Mouse (Mus musculus): ENCODE results near the gene Stom. TPM values are rescaled to one million over a fixed set of nuclear protein-coding genes. Genes with fewer than 3 reads are reported as not detected.

Gene Stom
- total RNA-seq, 2 experiments from 2014 or later = 64.4 to 68.1 TPM

DNA sequence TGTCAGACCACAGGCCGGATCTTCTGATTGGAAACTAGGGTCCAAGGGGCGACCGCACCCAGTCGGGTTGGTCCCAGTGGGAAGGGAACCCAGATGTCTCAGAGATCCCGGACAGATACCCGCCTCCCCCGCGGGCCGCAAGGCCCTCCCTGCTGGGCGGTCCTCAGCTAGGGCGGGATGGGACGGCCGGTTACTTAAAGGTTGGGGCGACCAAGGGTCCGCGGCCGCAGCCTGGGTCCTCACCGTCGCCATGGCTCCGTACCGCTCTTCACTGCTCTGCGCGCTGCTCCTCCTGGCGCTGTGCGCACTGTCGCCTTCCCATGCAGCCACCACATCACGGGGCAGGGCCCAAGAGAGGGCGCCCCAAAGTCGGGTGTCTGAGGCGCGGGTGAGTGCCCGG lies 54.6 kb downstream of the Stom start:
- peak; percentile 81 for DNase-seq (ENCODE audit: low spot score)
- intact Hi-C loops (cut with DNase I) = no loop called here

DNA sequence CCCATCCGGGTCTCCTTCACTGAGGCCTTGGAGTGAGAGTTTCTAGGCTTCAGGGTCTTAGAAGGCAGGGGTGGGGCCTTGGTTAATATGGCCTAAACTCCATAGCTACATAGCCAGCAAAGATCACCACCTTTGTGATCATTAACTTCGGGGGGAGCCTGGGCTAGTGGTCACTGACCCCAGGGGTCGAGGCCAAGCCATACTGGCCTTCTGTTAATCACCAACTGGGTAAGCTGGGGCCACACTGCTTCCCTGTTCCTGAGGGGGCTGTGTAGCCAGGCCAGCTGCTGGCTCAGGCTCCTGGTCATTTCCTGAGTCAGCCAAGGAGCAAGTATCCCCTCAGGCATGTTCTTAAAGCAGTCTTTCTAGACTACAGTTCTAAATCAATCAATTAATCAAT lies 56.8 kb downstream of the Stom start:
- DNase-seq (ENCODE audit: low spot score) = no peak
- intact Hi-C loops (cut with DNase I) = no loop called here

DNA sequence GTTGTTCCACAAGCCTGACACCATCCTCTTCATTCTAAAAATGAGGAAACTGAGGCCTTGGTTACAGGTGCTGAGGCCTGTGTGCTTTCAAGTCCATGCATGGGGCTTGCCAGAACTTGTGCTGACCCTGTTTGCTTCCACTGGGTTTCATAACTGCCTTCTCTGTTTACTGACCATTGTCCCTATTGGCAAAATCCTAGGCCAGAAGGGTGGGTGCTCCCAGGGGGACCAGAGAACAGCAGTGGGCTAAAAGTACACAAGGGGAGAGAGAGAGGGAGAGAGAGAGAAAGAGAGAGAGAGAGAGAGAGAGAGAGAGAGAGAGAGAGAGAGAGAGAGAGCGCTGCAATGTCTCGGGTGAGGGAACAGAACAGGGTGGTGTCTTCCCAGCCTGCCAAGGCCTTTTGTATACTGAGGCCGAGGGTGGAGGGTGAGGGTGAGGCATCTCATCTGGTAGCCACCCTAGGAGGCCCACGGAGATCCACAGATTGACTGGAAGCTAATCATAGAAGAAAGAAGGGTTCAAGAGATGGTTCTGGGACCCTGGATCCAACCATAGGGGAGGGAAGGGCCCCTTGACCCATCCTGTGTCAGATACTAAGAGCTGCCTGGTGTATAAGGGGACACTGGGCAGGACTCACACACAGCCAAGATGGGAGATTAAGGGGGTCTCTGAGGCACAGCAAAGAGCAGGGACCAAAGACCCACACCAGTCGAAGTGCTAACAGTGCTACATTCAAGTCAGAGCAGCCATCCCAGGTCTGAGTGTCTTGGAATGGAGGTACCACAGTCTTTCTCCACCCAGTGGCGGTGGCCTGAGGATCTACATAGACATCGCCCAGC lies 58.2 kb downstream of the Stom start:
- DNase-seq (ENCODE audit: low spot score) = peak; percentile 65
- intact Hi-C loops (cut with DNase I) = no loop called here

DNA sequence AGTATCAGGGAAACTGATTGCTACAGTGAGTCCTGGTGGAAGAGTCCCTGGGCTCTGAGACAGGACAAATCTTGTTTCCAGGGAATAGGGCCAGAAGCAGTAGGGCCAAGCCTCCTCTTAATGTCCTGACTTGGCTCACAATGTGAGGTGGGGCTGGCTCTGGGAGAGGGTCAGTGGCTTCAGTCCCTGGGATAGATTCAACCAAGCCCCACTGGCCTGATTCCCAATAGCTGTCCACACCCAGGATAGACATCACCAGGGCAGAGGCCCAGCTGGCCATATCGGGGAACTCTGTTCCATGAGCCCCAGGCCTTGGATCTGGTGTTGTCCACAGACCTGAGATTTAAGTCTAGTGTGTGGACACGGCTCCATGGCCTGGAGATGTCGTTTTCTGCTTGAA lies 59.1 kb downstream of the Stom start:
- intact Hi-C loops (cut with DNase I) = no loop called here
- DNase-seq (ENCODE audit: low spot score) = peak; percentile 87

DNA sequence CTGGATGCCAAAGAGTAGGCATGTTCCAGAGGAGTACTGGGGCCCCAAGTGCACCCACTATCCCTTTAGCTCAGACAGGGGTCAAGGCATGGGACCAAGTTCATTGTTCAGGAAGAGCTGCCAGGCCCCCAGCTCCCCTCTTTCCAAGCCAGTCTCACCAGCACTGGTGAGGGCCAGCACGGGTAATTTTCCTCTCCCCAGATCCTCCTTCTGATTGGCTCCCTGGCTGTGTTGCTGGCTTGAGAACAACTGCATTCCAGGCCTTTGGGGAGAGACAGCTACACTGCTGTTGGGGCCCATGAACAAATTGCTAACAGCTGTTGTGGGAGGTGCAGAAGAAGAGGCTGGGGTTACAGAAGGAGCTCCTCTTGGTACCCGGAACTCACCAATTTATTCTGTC lies 63.2 kb downstream of the Stom start:
- intact Hi-C loops (cut with DNase I) = no loop called here
- peak; percentile 76 for DNase-seq (ENCODE audit: low spot score)

DNA sequence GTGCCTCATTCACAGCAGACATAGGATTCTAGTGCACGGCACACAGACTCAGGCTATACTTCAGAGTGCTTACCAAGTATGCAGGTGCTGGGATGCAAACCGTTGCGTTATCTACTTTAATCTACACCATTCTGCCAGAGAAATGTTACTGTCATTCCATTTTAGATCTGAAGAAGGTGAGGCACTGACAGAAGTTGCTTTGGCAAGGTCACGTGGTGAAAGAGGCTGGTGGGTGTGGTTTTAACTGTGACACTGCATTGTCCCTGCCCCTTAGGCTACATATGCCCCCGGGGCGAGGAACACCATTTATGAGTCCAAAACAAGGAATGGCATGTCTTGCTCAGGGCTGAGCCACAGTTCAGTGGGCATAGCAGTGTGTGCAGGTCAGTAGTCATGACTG lies 63.9 kb downstream of the Stom start:
- intact Hi-C loops (cut with DNase I) = no loop called here
- no peak for DNase-seq (ENCODE audit: low spot score)

DNA sequence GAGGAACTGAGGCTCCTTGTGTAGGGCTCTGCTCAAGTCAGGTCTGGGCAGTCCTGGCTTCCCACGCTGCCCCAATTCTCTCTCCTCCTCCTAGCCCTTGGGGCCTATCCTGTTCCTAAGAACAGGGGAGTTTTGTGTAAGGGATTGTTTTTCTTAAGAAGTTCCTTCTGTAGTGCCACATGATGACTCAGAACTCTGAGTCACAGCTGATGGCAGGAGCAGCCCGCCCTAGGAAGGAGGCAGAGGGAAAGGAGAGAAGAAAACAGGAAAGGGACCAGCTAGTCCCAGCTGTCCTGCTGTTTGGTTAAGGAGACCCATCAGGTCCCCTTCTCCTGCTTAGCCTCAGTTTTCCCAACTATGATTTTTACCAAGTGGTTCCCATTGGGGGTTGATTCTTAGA lies 65.0 kb downstream of the Stom start:
- intact Hi-C loops (cut with DNase I) = no loop called here
- peak; percentile 62 for DNase-seq (ENCODE audit: low spot score)

DNA sequence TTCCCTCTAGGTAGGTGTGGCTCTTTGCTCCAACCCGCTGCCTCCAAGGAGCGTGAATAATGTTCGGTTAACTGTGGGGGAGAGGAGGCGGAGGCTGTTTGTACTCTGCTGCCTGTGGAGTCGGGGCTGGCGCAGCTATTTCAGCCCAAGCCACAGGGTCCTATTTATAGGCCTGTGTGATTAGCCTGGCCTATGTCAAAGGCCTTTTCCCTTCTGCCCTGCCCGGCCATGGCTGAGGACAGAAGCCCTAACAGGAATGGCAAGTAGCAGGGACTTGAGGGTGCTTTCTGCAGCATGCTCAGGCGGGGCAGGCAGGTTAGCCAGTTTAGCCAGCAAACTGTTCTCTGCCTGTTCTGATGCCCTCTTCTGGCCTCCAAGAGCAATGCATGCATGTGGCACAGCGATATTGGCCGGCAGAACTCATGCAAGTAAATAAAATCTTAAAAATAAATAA lies 66.2 kb downstream of the Stom start:
- intact Hi-C loops (cut with DNase I) = loop anchor here (1.0 kb wide), 1 partner anchor 56 kb away; no protein-coding TSS in a partner anchor
- DNase-seq (ENCODE audit: low spot score) = no peak

DNA sequence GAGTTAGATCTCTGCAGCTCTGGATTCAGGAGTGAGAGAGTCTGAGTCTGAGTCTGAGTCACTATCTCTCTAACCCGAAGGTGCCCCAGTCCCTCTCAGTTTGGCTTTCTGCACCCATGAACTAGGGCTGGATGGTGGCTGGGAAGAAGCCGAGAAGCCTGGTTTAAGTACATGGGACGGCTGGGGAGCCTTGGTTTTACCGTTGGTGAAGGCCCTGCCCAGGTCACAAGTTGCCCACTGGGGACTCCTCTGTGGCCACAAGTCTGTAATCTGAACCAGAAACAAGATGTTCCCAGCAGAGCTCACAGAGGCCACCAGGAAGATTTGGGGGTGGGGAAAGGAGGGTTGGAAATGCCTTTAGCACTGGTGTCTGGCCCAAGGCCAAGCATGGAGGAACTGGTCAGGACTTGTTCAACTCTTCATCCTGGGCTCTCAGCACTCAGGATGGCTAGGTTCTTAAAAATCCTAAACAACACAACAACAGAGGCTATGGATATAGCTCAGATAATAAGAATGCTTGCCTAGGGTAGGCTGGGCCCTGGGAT lies 67.0 kb downstream of the Stom start:
- intact Hi-C loops (cut with DNase I) = loop anchor here (1.0 kb wide), 1 partner anchor 55 kb away; no protein-coding TSS in a partner anchor
- DNase-seq (ENCODE audit: low spot score) = no peak

DNA sequence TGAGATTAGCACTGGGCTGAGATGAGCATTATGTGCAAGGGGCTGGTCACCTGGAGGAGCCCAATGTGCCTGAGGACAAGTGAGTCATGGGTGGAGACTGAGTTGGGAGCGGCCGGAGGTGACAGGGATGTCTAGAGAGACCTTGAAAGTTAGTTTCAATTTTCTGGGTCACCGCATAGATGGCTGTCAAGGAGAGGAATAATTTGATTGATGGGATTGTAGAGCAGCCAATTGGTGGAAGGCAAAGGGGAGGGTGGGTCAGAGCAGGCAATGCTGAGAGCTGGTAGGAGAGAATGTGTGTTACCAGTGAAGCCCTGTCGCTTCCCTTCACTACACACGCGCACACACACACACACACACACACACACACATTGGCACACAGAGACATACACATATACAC lies 67.6 kb downstream of the Stom start:
- DNase-seq (ENCODE audit: low spot score) = no peak
- intact Hi-C loops (cut with DNase I) = no loop called here

DNA sequence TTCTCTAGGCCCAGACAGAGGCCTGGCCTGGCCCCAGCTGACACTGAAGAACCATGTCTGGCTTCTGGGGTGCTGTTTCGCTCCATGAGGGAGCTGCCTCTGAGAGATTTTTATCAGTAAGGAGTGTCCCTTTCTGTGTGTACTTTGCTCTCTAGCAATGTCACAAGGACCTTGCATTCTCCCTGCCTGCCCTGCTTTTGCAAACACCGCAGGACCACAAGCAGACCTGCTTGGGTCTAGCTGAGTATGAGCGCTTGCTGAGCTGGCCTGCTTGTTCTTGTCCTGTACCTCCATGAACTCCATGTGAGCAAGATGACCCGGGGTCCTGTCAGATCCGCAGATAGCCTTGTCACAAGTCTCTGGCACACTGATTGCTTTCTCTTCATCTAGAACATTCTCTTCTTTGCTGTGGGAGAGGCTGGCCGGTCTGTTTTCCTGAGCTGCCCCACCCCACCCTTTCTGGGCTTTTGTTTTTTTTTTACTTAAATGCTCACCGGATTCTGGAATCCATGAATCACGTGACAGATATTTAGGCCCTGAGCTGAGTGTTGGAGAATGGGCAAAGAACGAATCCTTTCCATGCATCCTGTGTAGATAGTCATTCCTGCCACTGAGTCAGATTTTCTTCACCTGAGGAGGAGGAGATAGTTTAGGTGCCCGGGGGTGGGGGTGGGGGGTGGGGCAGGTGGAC lies 68.8 kb downstream of the Stom start:
- intact Hi-C loops (cut with DNase I) = no loop called here
- no peak for DNase-seq (ENCODE audit: low spot score)

DNA sequence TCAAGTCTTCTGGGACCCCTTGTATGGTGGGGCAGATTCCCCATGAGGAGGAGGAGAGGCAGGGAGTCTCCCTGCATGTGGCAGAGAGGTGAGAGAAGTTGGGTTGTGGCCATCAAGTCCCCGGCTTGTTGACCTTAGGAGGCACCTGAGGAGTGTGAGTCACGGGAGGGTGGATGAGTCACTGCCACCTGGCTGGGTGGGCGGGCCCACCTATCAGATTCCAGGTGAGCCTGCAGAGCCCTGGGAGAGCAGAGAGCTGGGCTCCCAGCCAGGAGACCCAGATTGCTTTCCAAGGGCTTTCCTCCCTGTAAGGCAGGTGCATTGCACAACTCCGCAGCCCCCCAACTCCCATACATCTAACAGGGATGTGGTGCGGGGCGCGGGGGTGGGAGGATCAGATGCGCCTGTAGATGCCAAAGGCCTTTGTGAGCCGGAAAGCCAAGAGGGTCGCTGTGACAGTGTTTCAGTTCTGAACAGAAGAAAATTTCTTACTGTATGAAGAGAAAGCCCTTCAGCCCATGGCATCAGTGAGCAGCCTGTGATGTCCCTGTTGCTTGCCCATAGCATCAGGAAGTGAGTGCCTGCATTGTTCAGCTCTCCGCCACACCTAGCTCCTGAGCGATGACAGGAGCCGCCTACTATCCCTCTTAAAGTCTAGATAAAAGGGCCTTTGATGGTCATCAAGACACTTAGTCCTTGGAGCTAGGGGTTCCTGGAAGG lies 69.5 kb downstream of the Stom start:
- DNase-seq (ENCODE audit: low spot score) = no peak
- intact Hi-C loops (cut with DNase I) = no loop called here

DNA sequence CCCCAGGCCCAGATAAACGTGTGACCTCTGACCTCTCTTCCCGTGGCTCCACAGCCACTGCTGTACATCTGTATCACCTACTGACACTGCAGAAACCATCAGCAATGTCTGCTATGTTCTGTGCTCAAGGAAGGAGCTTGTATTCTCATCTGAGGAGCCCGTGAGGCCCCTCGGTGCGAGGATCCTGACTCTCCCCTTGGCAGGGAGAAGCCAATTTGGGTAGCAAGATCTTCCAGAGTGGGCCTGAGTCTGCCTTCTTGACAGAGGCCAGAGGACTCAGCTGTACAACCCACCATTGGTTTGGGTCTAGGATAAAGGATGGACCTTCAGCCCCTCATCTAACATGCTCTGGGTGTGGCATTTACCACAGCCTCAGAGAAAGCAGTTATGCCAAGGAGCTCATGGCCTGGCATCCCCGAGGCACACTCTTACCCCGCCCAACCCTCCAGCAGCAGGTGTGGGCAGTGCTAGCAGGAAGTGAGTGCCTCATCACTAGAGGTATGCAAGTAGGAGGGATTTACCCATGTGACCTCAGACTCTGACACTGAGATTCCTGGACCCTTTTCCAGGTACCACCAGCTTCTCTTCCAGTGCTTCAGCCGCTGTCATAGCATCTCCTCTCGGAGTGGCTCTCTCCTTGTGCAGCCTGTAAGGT lies 70.4 kb downstream of the Stom start:
- DNase-seq (ENCODE audit: low spot score) = no peak
- intact Hi-C loops (cut with DNase I) = no loop called here

DNA sequence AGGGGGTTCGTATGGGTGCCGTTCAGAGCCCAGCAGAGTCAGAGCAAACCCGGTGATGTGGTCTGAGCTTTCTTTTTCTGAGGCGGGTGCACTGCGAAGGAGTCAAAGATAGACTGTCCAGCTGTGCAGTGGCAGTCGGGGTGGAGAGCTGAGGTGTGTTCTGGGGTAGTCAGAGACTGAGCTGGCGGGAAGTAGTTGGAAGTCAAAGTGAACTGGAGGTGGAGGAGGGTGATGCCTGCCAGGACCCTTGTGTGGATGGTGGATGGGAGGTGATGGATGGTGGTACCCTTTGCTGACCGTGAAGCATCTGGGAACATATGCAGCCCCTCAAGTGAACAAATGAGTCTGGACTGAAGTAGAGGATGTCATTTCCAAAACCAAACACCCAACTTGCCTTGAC lies 71.0 kb downstream of the Stom start:
- intact Hi-C loops (cut with DNase I) = loop anchor here (2.0 kb wide), 1 partner anchor 25 kb away; no protein-coding TSS in a partner anchor
- no peak for DNase-seq (ENCODE audit: low spot score)

DNA sequence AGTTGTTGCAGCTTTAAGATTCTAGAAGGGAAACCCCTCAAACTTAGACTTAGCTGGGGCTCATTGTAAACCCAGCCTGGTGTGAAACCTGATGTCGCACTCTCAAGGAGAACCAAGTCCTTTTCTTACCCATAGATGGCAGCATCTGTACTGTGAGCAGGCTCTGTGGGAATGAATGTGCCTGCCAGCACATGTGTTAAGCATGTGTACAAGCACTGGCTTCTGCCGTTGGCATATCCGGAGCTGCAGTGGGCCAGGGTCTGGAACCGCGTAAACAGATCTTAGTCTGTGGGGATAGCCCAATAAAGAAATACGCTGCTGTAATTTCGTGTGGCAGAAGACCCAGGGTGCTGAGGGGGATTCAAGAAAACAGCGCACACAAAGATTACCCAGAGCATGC lies 71.5 kb downstream of the Stom start:
- no peak for DNase-seq (ENCODE audit: low spot score)
- intact Hi-C loops (cut with DNase I) = loop anchor here (2.0 kb wide), 1 partner anchor 26 kb away; no protein-coding TSS in a partner anchor

DNA sequence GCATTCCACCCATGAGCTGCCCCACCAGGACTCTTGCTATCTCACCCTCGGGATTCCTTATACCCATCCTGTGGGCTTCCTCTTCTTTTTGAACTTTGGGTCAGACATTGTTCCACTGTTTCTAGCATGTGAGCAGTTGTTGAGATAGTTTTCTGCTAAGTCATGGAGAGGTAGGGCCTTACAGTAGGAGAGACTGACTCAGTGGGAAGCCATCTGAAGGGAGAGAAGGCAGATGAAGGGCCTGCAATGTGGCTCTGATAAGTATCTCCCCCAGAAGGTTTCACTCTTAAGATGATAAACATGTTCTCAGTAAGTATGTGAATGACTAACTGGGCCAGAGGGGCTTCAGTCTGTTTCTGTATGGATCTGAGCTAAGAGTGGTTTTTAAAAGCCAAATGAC lies 72.7 kb downstream of the Stom start:
- DNase-seq (ENCODE audit: low spot score) = no peak
- intact Hi-C loops (cut with DNase I) = loop anchor here (2.0 kb wide), 1 partner anchor 27 kb away; no protein-coding TSS in a partner anchor
